Mouse (Mus musculus) megakaryocyte, embryonic 14.5 days (primary cell): ENCODE measurements around the gene Susd4. TPM values are rescaled to one million over a fixed set of nuclear protein-coding genes. Genes with fewer than 3 reads are reported as not detected.
A peak's percentile ranks its signal among the peaks of the same experiment; 100 is the strongest.

Experiments used
- H3K27me3 ChIP-seq: replicated peaks from 2 replicates; pipeline ENCODE3; 2012; ENCODE audit warnings: inconsistent platforms
- H3K36me3 ChIP-seq: replicated peaks from 2 replicates; pipeline ENCODE3; 2012; ENCODE audit warnings: low read length, inconsistent platforms, mixed read lengths
- H3K4me1 ChIP-seq: 2 replicates; pipeline ENCODE4 v1.6.1; 2012; ENCODE audit warnings: inconsistent platforms
- H3K4me3 ChIP-seq: replicated peaks from 2 replicates; pipeline ENCODE3; 2012; ENCODE audit warnings: moderate library complexity, mild to moderate bottlenecking, inconsistent platforms
- H3K9me3 ChIP-seq: 2 replicates; pipeline ENCODE4 v1.6.1; 2012; ENCODE audit warnings: inconsistent platforms
- FLI1 ChIP-seq: IDR thresholded peaks from 2 replicates; pipeline ENCODE4 v1.6.1; 2012; ENCODE audit warnings: low read length, inconsistent platforms, mixed read lengths
- GATA1 ChIP-seq: IDR thresholded peaks from 3 replicates; pipeline ENCODE4 v1.6.1; 2012; ENCODE audit warnings: mixed read lengths, low read length, inconsistent platforms, borderline replicate concordance
- polyA plus RNA-seq: library from polyadenylated mRNA; stranded (reverse); fragments of >175 nt; gene quantifications from 2 replicates; pipeline ENCODE4 v1.2.3, GENCODE M21; 2012; ENCODE audit warnings: low replicate concordance; ENCODE audit not compliant: insufficient read depth

Gene Susd4
- polyA plus RNA-seq, 1 experiment = 1.00 TPM

- TF ChIP-seq FLI1 (no peak), GATA1 (no peak)
- no peaks in the 10 kb centered on the region for H3K4me1 ChIP-seq
- H3K4me3 ChIP-seq = no peak overlapping the region
- H3K9me3 ChIP-seq = peaks cover 50% of the 10 kb centered on the region
- peaks cover 3% of the 10 kb centered on the region for H3K27me3 ChIP-seq
- no peaks in the 10 kb centered on the region for H3K36me3 ChIP-seq
These were observed 119.0 kb downstream of the Susd4 start for GRCm38 (mm10) chr1:182882611-182883010.

- H3K4me3 ChIP-seq = no peak overlapping the region
- peaks cover 18% of the 10 kb centered on the region for H3K9me3 ChIP-seq
- TF ChIP-seq GATA1 (no peak), FLI1 (no peak)
- H3K27me3 ChIP-seq = peaks cover 7% of the 10 kb centered on the region
- H3K36me3 ChIP-seq = no peaks in the 10 kb centered on the region
- H3K4me1 ChIP-seq = no peaks in the 10 kb centered on the region
These were observed 132.0 kb downstream of the Susd4 start for GRCm38 (mm10) chr1:182895698-182896097.

- no peak overlapping the region for H3K4me3 ChIP-seq
- H3K36me3 ChIP-seq = no peaks in the 10 kb centered on the region
- no peaks in the 10 kb centered on the region for H3K4me1 ChIP-seq
- peaks cover 5% of the 10 kb centered on the region for H3K9me3 ChIP-seq
- H3K27me3 ChIP-seq = peaks cover 5% of the 10 kb centered on the region
- TF ChIP-seq FLI1 = no peak
- no peak for TF ChIP-seq GATA1
These were observed 133.4 kb downstream of the Susd4 start for GRCm38 (mm10) chr1:182897071-182897470.

GRCm38 (mm10) chr1:182897506-182898138 is 134.0 kb downstream of the Susd4 start:
- no peak overlapping the region for H3K4me3 ChIP-seq
- peaks cover 5% of the 10 kb centered on the region for H3K27me3 ChIP-seq
- TF ChIP-seq GATA1 (no peak), FLI1 (no peak)
- no peaks in the 10 kb centered on the region for H3K4me1 ChIP-seq
- no peaks in the 10 kb centered on the region for H3K36me3 ChIP-seq
- H3K9me3 ChIP-seq = no peaks in the 10 kb centered on the region

GRCm38 (mm10) chr1:182902095-182902494 is 138.4 kb downstream of the Susd4 start:
- TF ChIP-seq FLI1 = no peak
- no peak for TF ChIP-seq GATA1
- H3K27me3 ChIP-seq = peaks cover 4% of the 10 kb centered on the region
- peaks cover 2% of the 10 kb centered on the region; the same call in 1 of the 2 replicates for H3K4me1 ChIP-seq
- H3K4me3 ChIP-seq = no peak overlapping the region
- H3K9me3 ChIP-seq = peaks cover 15% of the 10 kb centered on the region
- no peaks in the 10 kb centered on the region for H3K36me3 ChIP-seq

- Histone ChIP-seq H3K4me3 (no peak overlapping the region), H3K27me3 (peaks cover 2% of the 10 kb centered on the region), H3K9me3 (peaks cover 15% of the 10 kb centered on the region), H3K36me3 (no peaks in the 10 kb centered on the region), H3K4me1 (peaks cover 7% of the 10 kb centered on the region; the same call in 1 of the 2 replicates)
- no peak for TF ChIP-seq GATA1
- no peak for TF ChIP-seq FLI1
These were observed 139.2 kb downstream of the Susd4 start for GRCm38 (mm10) chr1:182902906-182903305.

GRCm38 (mm10) chr1:182905669-182906068 is 142.0 kb downstream of the Susd4 start:
- Histone ChIP-seq H3K27me3 (peaks cover 7% of the 10 kb centered on the region), H3K9me3 (peaks cover 15% of the 10 kb centered on the region), H3K4me3 (no peak overlapping the region), H3K36me3 (no peaks in the 10 kb centered on the region), H3K4me1 (peaks cover 17% of the 10 kb centered on the region)
- TF ChIP-seq FLI1 (no peak), GATA1 (no peak)

GRCm38 (mm10) chr1:182908050-182909036 is 144.7 kb downstream of the Susd4 start:
- Histone ChIP-seq H3K9me3 (peaks cover 15% of the 10 kb centered on the region), H3K36me3 (no peaks in the 10 kb centered on the region), H3K4me1 (peaks cover 17% of the 10 kb centered on the region), H3K27me3 (peaks cover 11% of the 10 kb centered on the region), H3K4me3 (peak overlapping the region; percentile 86)
- no peak for TF ChIP-seq FLI1
- TF ChIP-seq GATA1 = no peak

- peaks cover 11% of the 10 kb centered on the region for H3K27me3 ChIP-seq
- no peaks in the 10 kb centered on the region for H3K36me3 ChIP-seq
- H3K4me3 ChIP-seq = no peak overlapping the region
- TF ChIP-seq FLI1 (no peak), GATA1 (no peak)
- peaks cover 9% of the 10 kb centered on the region for H3K9me3 ChIP-seq
- H3K4me1 ChIP-seq = peaks cover 17% of the 10 kb centered on the region
These were observed 145.4 kb downstream of the Susd4 start for GRCm38 (mm10) chr1:182909066-182909465.

GRCm38 (mm10) chr1:182909596-182909995 is 145.9 kb downstream of the Susd4 start:
- Histone ChIP-seq H3K9me3 (peaks cover 4% of the 10 kb centered on the region), H3K36me3 (no peaks in the 10 kb centered on the region), H3K27me3 (peaks cover 11% of the 10 kb centered on the region), H3K4me1 (peaks cover 17% of the 10 kb centered on the region), H3K4me3 (no peak overlapping the region)
- no peak for TF ChIP-seq FLI1
- TF ChIP-seq GATA1 = no peak
